Mouse (Mus musculus): ENCODE results near the gene Ube2m. TPM values are rescaled to one million over a fixed set of nuclear protein-coding genes. Genes with fewer than 3 reads are reported as not detected.
"Not testable (repeated sequence)": the region's sequence is repeated elsewhere in the genome, so short reads cannot be mapped to it uniquely, and the experiment has no call there.

The Ube2m gene
- 25.8 and 31.6 TPM in 2 replicates for polyA plus RNA-seq (2015; fragmentation: Nextera tagmentation; extraction: Ambion mirVana)

GRCm38 (mm10) chr7:13037901-13038555 is at the start of gene Ube2m:
Gene Ube2m, minus strand, starts transcription at chr7:13038275.
- peak within 1 kb of the TSS; percentile 97 for H3K9ac ChIP-seq (ENCODE audit: low read length)
- H3K27ac ChIP-seq (ENCODE audit: low read length): peak within 1 kb of the TSS; percentile 100
- H3K36me3 ChIP-seq (ENCODE audit: control insufficient read depth, insufficient read depth, low read length): peaks cover 14% of the 10 kb centered on the region
- H3K4me1 ChIP-seq (replicated peaks; ENCODE audit: control insufficient read depth, insufficient read depth, low read length): peaks cover 27% of the 10 kb centered on the region
- H3K4me3 ChIP-seq (ENCODE audit: low read length): peak within 1 kb of the TSS; percentile 83
- WGBS: under 1% methylated on average over 56 of the region's 65 CpGs
- H3K4me2 ChIP-seq (ENCODE audit: low read depth, low read length): peak within 1 kb of the TSS; percentile 91
- H3K9me3 ChIP-seq (ENCODE audit: control insufficient read depth, low read length): peaks cover 3% of the 10 kb centered on the region
- ATAC-seq (ENCODE audit: low read depth): peak; percentile 94
- H3K27me3 ChIP-seq (ENCODE audit: control insufficient read depth, insufficient read depth, low read depth, low read length): peaks cover 10% of the 10 kb centered on the region

GRCm38 (mm10) chr7:13072293-13072692 is 34.2 kb upstream of the Ube2m start:
- H3K9ac ChIP-seq (ENCODE audit: low read length): no peak overlapping the region
- WGBS: 50% methylated on average over 5 of the region's 5 CpGs
- H3K9me3 ChIP-seq (ENCODE audit: control insufficient read depth, low read length): no peaks in the 10 kb centered on the region
- ATAC-seq (ENCODE audit: low read depth): no peak
- no peak overlapping the region for H3K4me2 ChIP-seq (ENCODE audit: low read depth, low read length)
- no peaks in the 10 kb centered on the region for H3K36me3 ChIP-seq (ENCODE audit: control insufficient read depth, insufficient read depth, low read length)
- H3K4me1 ChIP-seq (replicated peaks; ENCODE audit: control insufficient read depth, insufficient read depth, low read length): no peaks in the 10 kb centered on the region
- H3K27ac ChIP-seq (ENCODE audit: low read length): no peak overlapping the region
- H3K27me3 ChIP-seq (ENCODE audit: control insufficient read depth, insufficient read depth, low read depth, low read length): no peaks in the 10 kb centered on the region
- no peak overlapping the region for H3K4me3 ChIP-seq (ENCODE audit: low read length)

GRCm38 (mm10) chr7:13063399-13063798 is 25.3 kb upstream of the Ube2m start:
- not testable (repeated sequence) for ATAC-seq (ENCODE audit: low read depth); H3K4me3 ChIP-seq (ENCODE audit: low read length); H3K36me3 ChIP-seq (ENCODE audit: control insufficient read depth, insufficient read depth, low read length); H3K27ac ChIP-seq (ENCODE audit: low read length); H3K9ac ChIP-seq (ENCODE audit: low read length); H3K4me1 ChIP-seq (replicated peaks; ENCODE audit: control insufficient read depth, insufficient read depth, low read length); H3K27me3 ChIP-seq (ENCODE audit: control insufficient read depth, insufficient read depth, low read depth, low read length); H3K9me3 ChIP-seq (ENCODE audit: control insufficient read depth, low read length); H3K4me2 ChIP-seq (ENCODE audit: low read depth, low read length)
- 50% methylated on average over 2 of the region's 2 CpGs for WGBS

- Histone ChIP-seq H3K27ac (ENCODE audit: low read length) (no peak overlapping the region), H3K9me3 (ENCODE audit: control insufficient read depth, low read length) (no peaks in the 10 kb centered on the region), H3K4me3 (ENCODE audit: low read length) (no peak overlapping the region), H3K9ac (ENCODE audit: low read length) (no peak overlapping the region), H3K27me3 (ENCODE audit: control insufficient read depth, insufficient read depth, low read depth, low read length) (no peaks in the 10 kb centered on the region), H3K36me3 (ENCODE audit: control insufficient read depth, insufficient read depth, low read length) (no peaks in the 10 kb centered on the region), H3K4me2 (ENCODE audit: low read depth, low read length) (no peak overlapping the region), H3K4me1 (replicated peaks; ENCODE audit: control insufficient read depth, insufficient read depth, low read length) (no peaks in the 10 kb centered on the region)
- 92% methylated on average over 9 of the region's 9 CpGs for WGBS
- ATAC-seq (ENCODE audit: low read depth): no peak
Observed at GRCm38 (mm10) chr7:13059536-13059935, 21.5 kb upstream of the Ube2m start.

- H3K4me3 ChIP-seq (ENCODE audit: low read length): no peak overlapping the region
- ATAC-seq (ENCODE audit: low read depth): no peak
- no peaks in the 10 kb centered on the region for H3K27me3 ChIP-seq (ENCODE audit: control insufficient read depth, insufficient read depth, low read depth, low read length)
- H3K9ac ChIP-seq (ENCODE audit: low read length): no peak overlapping the region
- H3K9me3 ChIP-seq (ENCODE audit: control insufficient read depth, low read length): no peaks in the 10 kb centered on the region
- no peak overlapping the region for H3K27ac ChIP-seq (ENCODE audit: low read length)
- WGBS: 69% methylated on average over 8 of the region's 8 CpGs
- no peaks in the 10 kb centered on the region for H3K36me3 ChIP-seq (ENCODE audit: control insufficient read depth, insufficient read depth, low read length)
- H3K4me1 ChIP-seq (replicated peaks; ENCODE audit: control insufficient read depth, insufficient read depth, low read length): 0 out of 2 replicates have a peak, but pooled peaks cover 5% of the 10 kb centered on the region
- no peak overlapping the region for H3K4me2 ChIP-seq (ENCODE audit: low read depth, low read length)
Observed at GRCm38 (mm10) chr7:13056913-13057700, 19.0 kb upstream of the Ube2m start.

- H3K4me1 ChIP-seq (replicated peaks; ENCODE audit: control insufficient read depth, insufficient read depth, low read length): 0 out of 2 replicates have a peak, but pooled peaks cover 5% of the 10 kb centered on the region
- H3K9me3 ChIP-seq (ENCODE audit: control insufficient read depth, low read length): no peaks in the 10 kb centered on the region
- ATAC-seq (ENCODE audit: low read depth): peak; percentile 94
- H3K36me3 ChIP-seq (ENCODE audit: control insufficient read depth, insufficient read depth, low read length): no peaks in the 10 kb centered on the region
- no peaks in the 10 kb centered on the region for H3K27me3 ChIP-seq (ENCODE audit: control insufficient read depth, insufficient read depth, low read depth, low read length)
- H3K27ac ChIP-seq (ENCODE audit: low read length): peak within 1 kb of the TSS; percentile 80
- peak within 1 kb of the TSS; percentile 70 for H3K9ac ChIP-seq (ENCODE audit: low read length)
- WGBS: under 1% methylated on average over 41 of the region's 41 CpGs
- peak within 1 kb of the TSS; percentile 73 for H3K4me2 ChIP-seq (ENCODE audit: low read depth, low read length)
- peak within 1 kb of the TSS; percentile 58 for H3K4me3 ChIP-seq (ENCODE audit: low read length)
Observed at GRCm38 (mm10) chr7:13054287-13055010, 16.4 kb upstream of the Ube2m start, which contains the start of gene Mzf1. Gene Mzf1, minus strand, starts transcription at chr7:13054764.

GRCm38 (mm10) chr7:13053961-13054286 is 15.8 kb upstream of the Ube2m start:
- no peak for ATAC-seq (ENCODE audit: low read depth)
- Histone ChIP-seq H3K9ac (ENCODE audit: low read length) (peak overlapping the region; percentile 70), H3K27me3 (ENCODE audit: control insufficient read depth, insufficient read depth, low read depth, low read length) (no peaks in the 10 kb centered on the region), H3K9me3 (ENCODE audit: control insufficient read depth, low read length) (no peaks in the 10 kb centered on the region), H3K4me3 (ENCODE audit: low read length) (peak overlapping the region; percentile 58), H3K36me3 (ENCODE audit: control insufficient read depth, insufficient read depth, low read length) (no peaks in the 10 kb centered on the region), H3K4me2 (ENCODE audit: low read depth, low read length) (peak overlapping the region; percentile 73), H3K4me1 (replicated peaks; ENCODE audit: control insufficient read depth, insufficient read depth, low read length) (0 out of 2 replicates have a peak, but pooled peaks cover 5% of the 10 kb centered on the region), H3K27ac (ENCODE audit: low read length) (peak overlapping the region; percentile 42)
- under 1% methylated on average over 15 of the region's 15 CpGs for WGBS

GRCm38 (mm10) chr7:13053501-13053900 is 15.4 kb upstream of the Ube2m start:
- Histone ChIP-seq H3K4me3 (ENCODE audit: low read length) (peak overlapping the region; percentile 58), H3K27ac (ENCODE audit: low read length) (peak overlapping the region; percentile 42; the same call in 1 of the 2 replicates), H3K4me1 (replicated peaks; ENCODE audit: control insufficient read depth, insufficient read depth, low read length) (0 out of 2 replicates have a peak, but pooled peaks cover 5% of the 10 kb centered on the region), H3K27me3 (ENCODE audit: control insufficient read depth, insufficient read depth, low read depth, low read length) (no peaks in the 10 kb centered on the region), H3K36me3 (ENCODE audit: control insufficient read depth, insufficient read depth, low read length) (no peaks in the 10 kb centered on the region), H3K9me3 (ENCODE audit: control insufficient read depth, low read length) (no peaks in the 10 kb centered on the region), H3K4me2 (ENCODE audit: low read depth, low read length) (peak overlapping the region; percentile 73), H3K9ac (ENCODE audit: low read length) (peak overlapping the region; percentile 70; the same call in 1 of the 2 replicates)
- 87% methylated on average over 2 of the region's 2 CpGs for WGBS
- ATAC-seq (ENCODE audit: low read depth): no peak

- Histone ChIP-seq H3K4me1 (replicated peaks; ENCODE audit: control insufficient read depth, insufficient read depth, low read length) (0 out of 2 replicates have a peak, but pooled peaks cover 5% of the 10 kb centered on the region), H3K27me3 (ENCODE audit: control insufficient read depth, insufficient read depth, low read depth, low read length) (no peaks in the 10 kb centered on the region), H3K9ac (ENCODE audit: low read length) (no peak overlapping the region), H3K36me3 (ENCODE audit: control insufficient read depth, insufficient read depth, low read length) (no peaks in the 10 kb centered on the region), H3K4me3 (ENCODE audit: low read length) (no peak overlapping the region), H3K9me3 (ENCODE audit: control insufficient read depth, low read length) (no peaks in the 10 kb centered on the region), H3K4me2 (ENCODE audit: low read depth, low read length) (no peak overlapping the region), H3K27ac (ENCODE audit: low read length) (no peak overlapping the region)
- 88% methylated on average over 13 of the region's 13 CpGs for WGBS
- ATAC-seq (ENCODE audit: low read depth): no peak
Observed at GRCm38 (mm10) chr7:13053001-13053400, 14.9 kb upstream of the Ube2m start.
